Mouse (Mus musculus) yolk sac, embryonic 10.5 days (tissue): ENCODE results near the gene Adam11.

Source experiments
- DNase-seq: peaks from one replicate; pipeline ENCODE4 v3.0.0-alpha.2; 2017; ENCODE audit warnings: low spot score

The Adam11 gene

GRCm38 (mm10) chr11:102827097-102827496 is 65.9 kb downstream of the Adam11 start:
- no peak for DNase-seq
